Mouse (Mus musculus): ENCODE data around the gene Dst. TPM values are rescaled to one million over a fixed set of nuclear protein-coding genes. Genes with fewer than 3 reads are reported as not detected.

Dst gene
- polyA plus RNA-seq, 1 experiment from 2014 or later: 13.4 TPM

- Histone ChIP-seq H3K4me1 (replicated peaks; ENCODE audit: control insufficient read depth, insufficient read depth, low read length) (no peaks in the 10 kb centered on the region), H3K9me3 (ENCODE audit: control insufficient read depth, low read length) (no peaks in the 10 kb centered on the region), H3K4me2 (ENCODE audit: low read depth, low read length) (no peak overlapping the region), H3K9ac (ENCODE audit: low read length) (no peak overlapping the region), H3K27me3 (ENCODE audit: control insufficient read depth, insufficient read depth, low read depth, low read length) (no peaks in the 10 kb centered on the region), H3K36me3 (ENCODE audit: control insufficient read depth, insufficient read depth, low read length) (no peaks in the 10 kb centered on the region), H3K27ac (ENCODE audit: low read length) (no peak overlapping the region), H3K4me3 (ENCODE audit: low read length) (no peak overlapping the region)
- ATAC-seq (ENCODE audit: low read depth): no peak
- WGBS: 51% methylated on average over 5 of the region's 5 CpGs
These were observed 160.3 kb downstream of the Dst start for GRCm38 (mm10) chr1:34068341-34068740.

DNA sequence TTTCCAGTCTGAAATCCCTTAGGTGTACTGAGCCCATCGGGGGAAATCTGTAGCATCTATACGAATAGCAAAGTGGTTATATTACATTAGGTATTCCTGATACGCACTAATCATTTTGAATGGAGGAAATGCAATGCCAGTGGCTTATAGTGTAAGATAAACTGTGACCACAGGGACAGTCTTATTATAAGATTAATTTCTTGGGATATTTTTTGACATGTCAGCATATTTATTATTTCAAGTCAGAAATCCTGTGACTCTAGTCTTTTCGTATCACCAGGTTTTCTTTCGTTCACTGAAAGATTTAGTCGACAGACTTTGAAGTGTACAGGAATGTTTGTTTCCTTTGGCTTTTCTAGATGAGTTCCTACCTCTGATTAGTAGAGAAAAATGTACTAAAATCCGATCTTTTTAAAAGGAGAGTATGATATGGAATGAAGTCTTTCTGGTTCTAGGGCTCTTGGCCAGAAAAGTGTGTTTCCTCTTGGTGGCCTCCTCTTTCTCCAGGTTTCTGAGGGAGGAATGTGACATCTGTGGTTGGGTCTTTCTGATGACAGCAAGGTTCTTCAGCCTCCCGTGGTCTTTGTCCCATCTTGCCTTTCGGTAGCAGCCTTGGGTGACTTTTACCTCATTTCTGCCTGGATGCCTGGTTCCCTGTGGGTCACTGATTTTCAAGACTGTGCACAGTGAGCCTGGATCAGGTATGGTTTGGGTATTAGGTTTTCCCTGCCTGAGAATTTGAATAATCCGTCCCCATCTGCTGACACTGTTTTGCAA is 161.7 kb downstream of the Dst start:
- ATAC-seq (ENCODE audit: low read depth): no peak
- Histone ChIP-seq H3K4me3 (ENCODE audit: low read length) (no peak overlapping the region), H3K27ac (ENCODE audit: low read length) (no peak overlapping the region), H3K9me3 (ENCODE audit: control insufficient read depth, low read length) (no peaks in the 10 kb centered on the region), H3K27me3 (ENCODE audit: control insufficient read depth, insufficient read depth, low read depth, low read length) (no peaks in the 10 kb centered on the region), H3K4me1 (replicated peaks; ENCODE audit: control insufficient read depth, insufficient read depth, low read length) (no peaks in the 10 kb centered on the region; the same call in 1 of the 2 replicates), H3K4me2 (ENCODE audit: low read depth, low read length) (no peak overlapping the region), H3K9ac (ENCODE audit: low read length) (no peak overlapping the region), H3K36me3 (ENCODE audit: control insufficient read depth, insufficient read depth, low read length) (no peaks in the 10 kb centered on the region)
- WGBS: 72% methylated on average over 10 of the region's 10 CpGs

- H3K4me2 ChIP-seq (ENCODE audit: low read depth, low read length): no peak overlapping the region
- 66% methylated on average over 7 of the region's 7 CpGs for WGBS
These were observed 162.4 kb downstream of the Dst start for GRCm38 (mm10) chr1:34070474-34070873.

GRCm38 (mm10) chr1:34070991-34071639 is 163.1 kb downstream of the Dst start:
- Histone ChIP-seq H3K9me3 (ENCODE audit: control insufficient read depth, low read length) (no peaks in the 10 kb centered on the region), H3K4me1 (replicated peaks; ENCODE audit: control insufficient read depth, insufficient read depth, low read length) (no peaks in the 10 kb centered on the region; the same call in 1 of the 2 replicates), H3K27ac (ENCODE audit: low read length) (no peak overlapping the region), H3K27me3 (ENCODE audit: control insufficient read depth, insufficient read depth, low read depth, low read length) (no peaks in the 10 kb centered on the region), H3K4me3 (ENCODE audit: low read length) (no peak overlapping the region), H3K9ac (ENCODE audit: low read length) (no peak overlapping the region), H3K4me2 (ENCODE audit: low read depth, low read length) (no peak overlapping the region), H3K36me3 (ENCODE audit: control insufficient read depth, insufficient read depth, low read length) (no peaks in the 10 kb centered on the region)
- no peak for ATAC-seq (ENCODE audit: low read depth)
- WGBS: 78% methylated on average over 6 of the region's 6 CpGs

More at GRCm38 (mm10) chr1:34070474-34070873, 162.4 kb downstream of the Dst start:
- H3K4me1 ChIP-seq (replicated peaks; ENCODE audit: control insufficient read depth, insufficient read depth, low read length): no peaks in the 10 kb centered on the region; the same call in 1 of the 2 replicates
- H3K36me3 ChIP-seq (ENCODE audit: control insufficient read depth, insufficient read depth, low read length): no peaks in the 10 kb centered on the region
- no peaks in the 10 kb centered on the region for H3K9me3 ChIP-seq (ENCODE audit: control insufficient read depth, low read length)
- H3K4me3 ChIP-seq (ENCODE audit: low read length): no peak overlapping the region
- H3K9ac ChIP-seq (ENCODE audit: low read length): no peak overlapping the region
- H3K27ac ChIP-seq (ENCODE audit: low read length): no peak overlapping the region
- H3K27me3 ChIP-seq (ENCODE audit: control insufficient read depth, insufficient read depth, low read depth, low read length): no peaks in the 10 kb centered on the region
- ATAC-seq (ENCODE audit: low read depth): no peak

GRCm38 (mm10) chr1:34072262-34072661 is 164.2 kb downstream of the Dst start:
- H3K4me1 ChIP-seq (replicated peaks; ENCODE audit: control insufficient read depth, insufficient read depth, low read length): peaks cover 2% of the 10 kb centered on the region
- whole genome bisulfite sequencing: 74% methylated on average over 7 of the region's 7 CpGs

GRCm38 (mm10) chr1:34073436-34074169 is 165.6 kb downstream of the Dst start:
- H3K9ac ChIP-seq (ENCODE audit: low read length): no peak overlapping the region
- no peak overlapping the region for H3K4me2 ChIP-seq (ENCODE audit: low read depth, low read length)
- no peak overlapping the region for H3K27ac ChIP-seq (ENCODE audit: low read length)
- WGBS: 46% methylated on average over 10 of the region's 10 CpGs
- H3K4me3 ChIP-seq (ENCODE audit: low read length): no peak overlapping the region
- no peaks in the 10 kb centered on the region for H3K27me3 ChIP-seq (ENCODE audit: control insufficient read depth, insufficient read depth, low read depth, low read length)
- H3K9me3 ChIP-seq (ENCODE audit: control insufficient read depth, low read length): no peaks in the 10 kb centered on the region
- peaks cover 2% of the 10 kb centered on the region for H3K4me1 ChIP-seq (replicated peaks; ENCODE audit: control insufficient read depth, insufficient read depth, low read length)
- no peaks in the 10 kb centered on the region for H3K36me3 ChIP-seq (ENCODE audit: control insufficient read depth, insufficient read depth, low read length)
- no peak for ATAC-seq (ENCODE audit: low read depth)

More at GRCm38 (mm10) chr1:34072262-34072661, 164.2 kb downstream of the Dst start:
- Histone ChIP-seq H3K36me3 (ENCODE audit: control insufficient read depth, insufficient read depth, low read length) (no peaks in the 10 kb centered on the region), H3K4me3 (ENCODE audit: low read length) (no peak overlapping the region), H3K27ac (ENCODE audit: low read length) (no peak overlapping the region), H3K9me3 (ENCODE audit: control insufficient read depth, low read length) (no peaks in the 10 kb centered on the region), H3K9ac (ENCODE audit: low read length) (no peak overlapping the region), H3K4me2 (ENCODE audit: low read depth, low read length) (no peak overlapping the region), H3K27me3 (ENCODE audit: control insufficient read depth, insufficient read depth, low read depth, low read length) (no peaks in the 10 kb centered on the region)
- no peak for ATAC-seq (ENCODE audit: low read depth)

- no peak overlapping the region for H3K4me2 ChIP-seq (ENCODE audit: low read depth, low read length)
- no peaks in the 10 kb centered on the region for H3K36me3 ChIP-seq (ENCODE audit: control insufficient read depth, insufficient read depth, low read length)
- WGBS: 41% methylated on average over 15 of the region's 15 CpGs
- no peak for ATAC-seq (ENCODE audit: low read depth)
- no peak overlapping the region for H3K27ac ChIP-seq (ENCODE audit: low read length)
- H3K9me3 ChIP-seq (ENCODE audit: control insufficient read depth, low read length): no peaks in the 10 kb centered on the region
- no peak overlapping the region for H3K4me3 ChIP-seq (ENCODE audit: low read length)
- H3K9ac ChIP-seq (ENCODE audit: low read length): no peak overlapping the region
- H3K4me1 ChIP-seq (replicated peaks; ENCODE audit: control insufficient read depth, insufficient read depth, low read length): peaks cover 2% of the 10 kb centered on the region
- no peaks in the 10 kb centered on the region for H3K27me3 ChIP-seq (ENCODE audit: control insufficient read depth, insufficient read depth, low read depth, low read length)
These were observed 166.5 kb downstream of the Dst start for GRCm38 (mm10) chr1:34074245-34075187.

GRCm38 (mm10) chr1:34076701-34077421 is 168.8 kb downstream of the Dst start:
- Histone ChIP-seq H3K4me2 (ENCODE audit: low read depth, low read length) (peak overlapping the region; percentile 45), H3K4me3 (ENCODE audit: low read length) (peak overlapping the region; percentile 26; the same call in 1 of the 2 replicates), H3K9ac (ENCODE audit: low read length) (no peak overlapping the region), H3K27me3 (ENCODE audit: control insufficient read depth, insufficient read depth, low read depth, low read length) (no peaks in the 10 kb centered on the region), H3K9me3 (ENCODE audit: control insufficient read depth, low read length) (no peaks in the 10 kb centered on the region), H3K36me3 (ENCODE audit: control insufficient read depth, insufficient read depth, low read length) (no peaks in the 10 kb centered on the region), H3K27ac (ENCODE audit: low read length) (no peak overlapping the region), H3K4me1 (replicated peaks; ENCODE audit: control insufficient read depth, insufficient read depth, low read length) (peaks cover 2% of the 10 kb centered on the region)
- ATAC-seq (ENCODE audit: low read depth): peak; percentile 64; the same call in 1 of the 2 replicates
- WGBS: 8% methylated on average over 12 of the region's 12 CpGs
